Mouse (Mus musculus): ENCODE measurements around the gene Cklf. TPM values are rescaled to one million over a fixed set of nuclear protein-coding genes. Genes with fewer than 3 reads are reported as not detected.

Gene Cklf
- polyA plus RNA-seq, 1 experiment from 2014 or later = 35.1 TPM

- no peak overlapping the region for H3K4me2 ChIP-seq (replicated peaks)
Observed at GRCm38 (mm10) chr8:104232039-104232438, 18.6 kb upstream of the Cklf start.

GRCm38 (mm10) chr8:104232919-104233318 is 17.7 kb upstream of the Cklf start:
- WGBS = 96% methylated on average over 5 of the region's 5 CpGs
- ATAC-seq (ENCODE audit: low FRiP score) = no peak
- H3K36me3 ChIP-seq (replicated peaks; ENCODE audit: control insufficient read depth, insufficient read depth) = peaks cover 100% of the 10 kb centered on the region

More at GRCm38 (mm10) chr8:104232039-104232438, 18.6 kb upstream of the Cklf start:
- Histone ChIP-seq H3K9ac (no peak overlapping the region), H3K27ac (no peak overlapping the region), H3K36me3 (replicated peaks; ENCODE audit: control insufficient read depth, insufficient read depth) (peaks cover 100% of the 10 kb centered on the region), H3K27me3 (ENCODE audit: control insufficient read depth, insufficient read depth, low read length) (no peaks in the 10 kb centered on the region), H3K4me3 (replicated peaks; ENCODE audit: low read length) (no peak overlapping the region), H3K9me3 (ENCODE audit: control insufficient read depth, low read length) (no peaks in the 10 kb centered on the region), H3K4me1 (replicated peaks; ENCODE audit: control insufficient read depth, insufficient read depth, low read length) (no peaks in the 10 kb centered on the region)
- DNase-seq (ENCODE audit: low spot score) = no peak
- ATAC-seq (ENCODE audit: low FRiP score) = no peak
- 95% methylated on average over 4 of the region's 4 CpGs for WGBS

GRCm38 (mm10) chr8:104234573-104234972 is 16.1 kb upstream of the Cklf start:
- H3K27ac ChIP-seq = no peak overlapping the region
- DNase-seq (ENCODE audit: low spot score) = peak; percentile 40
- no peaks in the 10 kb centered on the region for H3K9me3 ChIP-seq (ENCODE audit: control insufficient read depth, low read length)
- WGBS = 44% methylated on average over 6 of the region's 6 CpGs
- no peak for ATAC-seq (ENCODE audit: low FRiP score)
- no peak overlapping the region for H3K9ac ChIP-seq
- H3K4me2 ChIP-seq (replicated peaks) = no peak overlapping the region
- H3K4me3 ChIP-seq (replicated peaks; ENCODE audit: low read length) = no peak overlapping the region
- H3K36me3 ChIP-seq (replicated peaks; ENCODE audit: control insufficient read depth, insufficient read depth) = peaks cover 100% of the 10 kb centered on the region
- no peaks in the 10 kb centered on the region for H3K27me3 ChIP-seq (ENCODE audit: control insufficient read depth, insufficient read depth, low read length)
- H3K4me1 ChIP-seq (replicated peaks; ENCODE audit: control insufficient read depth, insufficient read depth, low read length) = no peaks in the 10 kb centered on the region

More at GRCm38 (mm10) chr8:104232919-104233318, 17.7 kb upstream of the Cklf start:
- Histone ChIP-seq H3K4me2 (replicated peaks) (no peak overlapping the region), H3K27ac (no peak overlapping the region), H3K9ac (no peak overlapping the region), H3K27me3 (ENCODE audit: control insufficient read depth, insufficient read depth, low read length) (no peaks in the 10 kb centered on the region), H3K9me3 (ENCODE audit: control insufficient read depth, low read length) (no peaks in the 10 kb centered on the region), H3K4me3 (replicated peaks; ENCODE audit: low read length) (no peak overlapping the region), H3K4me1 (replicated peaks; ENCODE audit: control insufficient read depth, insufficient read depth, low read length) (no peaks in the 10 kb centered on the region)
- no peak for DNase-seq (ENCODE audit: low spot score)

GRCm38 (mm10) chr8:104239418-104239861 is 11.2 kb upstream of the Cklf start:
- H3K9me3 ChIP-seq (ENCODE audit: control insufficient read depth, low read length) = no peaks in the 10 kb centered on the region
- DNase-seq (ENCODE audit: low spot score) = no peak
- no peak overlapping the region for H3K27ac ChIP-seq
- H3K4me3 ChIP-seq (replicated peaks; ENCODE audit: low read length) = no peak overlapping the region
- WGBS = 93% methylated on average over 10 of the region's 10 CpGs
- H3K36me3 ChIP-seq (replicated peaks; ENCODE audit: control insufficient read depth, insufficient read depth) = peaks cover 99% of the 10 kb centered on the region
- H3K9ac ChIP-seq = no peak overlapping the region
- ATAC-seq (ENCODE audit: low FRiP score) = no peak
- no peaks in the 10 kb centered on the region for H3K27me3 ChIP-seq (ENCODE audit: control insufficient read depth, insufficient read depth, low read length)
- H3K4me2 ChIP-seq (replicated peaks) = no peak overlapping the region
- no peaks in the 10 kb centered on the region for H3K4me1 ChIP-seq (replicated peaks; ENCODE audit: control insufficient read depth, insufficient read depth, low read length)

GRCm38 (mm10) chr8:104242038-104242644 is 8.5 kb upstream of the Cklf start:
- DNase-seq (ENCODE audit: low spot score) (no peak), ATAC-seq (ENCODE audit: low FRiP score) (no peak)
- Histone ChIP-seq H3K4me3 (replicated peaks; ENCODE audit: low read length) (no peak overlapping the region), H3K27me3 (ENCODE audit: control insufficient read depth, insufficient read depth, low read length) (no peaks in the 10 kb centered on the region), H3K4me1 (replicated peaks; ENCODE audit: control insufficient read depth, insufficient read depth, low read length) (peaks cover 5% of the 10 kb centered on the region), H3K4me2 (replicated peaks) (no peak overlapping the region), H3K27ac (no peak overlapping the region), H3K9ac (no peak overlapping the region), H3K9me3 (ENCODE audit: control insufficient read depth, low read length) (no peaks in the 10 kb centered on the region), H3K36me3 (replicated peaks; ENCODE audit: control insufficient read depth, insufficient read depth) (peaks cover 84% of the 10 kb centered on the region)
- 82% methylated on average over 12 of the region's 12 CpGs for WGBS

DNA sequence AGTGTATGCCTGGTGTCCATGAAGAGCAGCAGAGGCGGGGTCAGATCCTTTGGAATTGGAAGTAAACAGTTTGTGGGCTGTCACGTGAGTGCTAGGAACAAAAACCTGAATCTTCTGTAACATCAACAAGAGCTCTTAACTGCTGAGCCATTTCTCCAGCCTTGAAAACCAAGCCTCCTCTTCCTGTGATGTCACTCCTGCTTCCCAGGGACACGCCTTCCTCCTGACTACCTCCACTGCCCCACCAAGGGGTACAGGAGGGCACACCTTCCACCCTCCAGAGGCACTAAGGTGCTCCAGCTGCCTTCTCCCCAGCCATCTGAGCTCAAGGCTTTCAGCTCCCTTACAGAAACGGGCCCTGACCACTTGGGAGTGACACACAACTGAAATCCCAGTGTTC is 4.0 kb upstream of the Cklf start:
- no peak overlapping the region for H3K4me3 ChIP-seq (replicated peaks; ENCODE audit: low read length)
- peaks cover 39% of the 10 kb centered on the region for H3K36me3 ChIP-seq (replicated peaks; ENCODE audit: control insufficient read depth, insufficient read depth)
- no peak overlapping the region for H3K9ac ChIP-seq
- no peak overlapping the region for H3K27ac ChIP-seq
- DNase-seq (ENCODE audit: low spot score) (no peak), ATAC-seq (ENCODE audit: low FRiP score) (no peak)
- no peak overlapping the region for H3K4me2 ChIP-seq (replicated peaks)
- peaks cover 20% of the 10 kb centered on the region for H3K4me1 ChIP-seq (replicated peaks; ENCODE audit: control insufficient read depth, insufficient read depth, low read length)
- no peaks in the 10 kb centered on the region for H3K9me3 ChIP-seq (ENCODE audit: control insufficient read depth, low read length)
- no peaks in the 10 kb centered on the region for H3K27me3 ChIP-seq (ENCODE audit: control insufficient read depth, insufficient read depth, low read length)
- 86% methylated on average over 4 of the region's 4 CpGs for WGBS

- ATAC-seq (ENCODE audit: low FRiP score) = no peak
- 73% methylated on average over 22 of the region's 22 CpGs for WGBS
- no peak overlapping the region for H3K27ac ChIP-seq
- no peaks in the 10 kb centered on the region for H3K27me3 ChIP-seq (ENCODE audit: control insufficient read depth, insufficient read depth, low read length)
- no peaks in the 10 kb centered on the region for H3K9me3 ChIP-seq (ENCODE audit: control insufficient read depth, low read length)
- peaks cover 33% of the 10 kb centered on the region for H3K36me3 ChIP-seq (replicated peaks; ENCODE audit: control insufficient read depth, insufficient read depth)
- H3K9ac ChIP-seq = peak overlapping the region; percentile 84
- peaks cover 21% of the 10 kb centered on the region for H3K4me1 ChIP-seq (replicated peaks; ENCODE audit: control insufficient read depth, insufficient read depth, low read length)
- peak overlapping the region; percentile 94 for H3K4me2 ChIP-seq (replicated peaks)
- DNase-seq (ENCODE audit: low spot score) = no peak
- H3K4me3 ChIP-seq (replicated peaks; ENCODE audit: low read length) = peak overlapping the region; percentile 75
Observed at GRCm38 (mm10) chr8:104247054-104247907, 3.4 kb upstream of the Cklf start.

DNA sequence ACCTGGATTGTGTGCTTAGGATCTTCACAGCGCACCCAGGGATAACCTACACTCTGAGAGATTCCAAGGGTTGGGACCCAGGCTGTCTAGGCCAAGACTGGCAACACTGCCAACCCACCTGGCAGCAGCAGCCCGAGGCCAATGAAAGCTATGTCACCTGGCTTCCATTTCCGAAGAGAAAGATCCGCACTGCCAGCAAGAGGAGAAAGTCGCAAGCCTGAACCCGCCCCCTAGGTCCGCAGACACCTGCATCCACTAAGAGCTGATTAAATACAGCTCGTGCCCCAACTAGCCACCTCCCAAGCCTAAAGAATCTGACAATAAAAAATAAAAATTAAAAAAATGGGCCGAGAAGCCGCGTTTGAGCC is 2.8 kb upstream of the Cklf start:
- Histone ChIP-seq H3K36me3 (replicated peaks; ENCODE audit: control insufficient read depth, insufficient read depth) (peaks cover 26% of the 10 kb centered on the region), H3K27me3 (ENCODE audit: control insufficient read depth, insufficient read depth, low read length) (no peaks in the 10 kb centered on the region), H3K9me3 (ENCODE audit: control insufficient read depth, low read length) (no peaks in the 10 kb centered on the region), H3K4me1 (replicated peaks; ENCODE audit: control insufficient read depth, insufficient read depth, low read length) (peaks cover 21% of the 10 kb centered on the region), H3K9ac (peak overlapping the region; percentile 84), H3K4me2 (replicated peaks) (peak overlapping the region; percentile 94), H3K4me3 (replicated peaks; ENCODE audit: low read length) (peak overlapping the region; percentile 75), H3K27ac (no peak overlapping the region)
- DNase-seq (ENCODE audit: low spot score) (no peak), ATAC-seq (ENCODE audit: low FRiP score) (no peak)
- WGBS = 4% methylated on average over 11 of the region's 11 CpGs

DNA sequence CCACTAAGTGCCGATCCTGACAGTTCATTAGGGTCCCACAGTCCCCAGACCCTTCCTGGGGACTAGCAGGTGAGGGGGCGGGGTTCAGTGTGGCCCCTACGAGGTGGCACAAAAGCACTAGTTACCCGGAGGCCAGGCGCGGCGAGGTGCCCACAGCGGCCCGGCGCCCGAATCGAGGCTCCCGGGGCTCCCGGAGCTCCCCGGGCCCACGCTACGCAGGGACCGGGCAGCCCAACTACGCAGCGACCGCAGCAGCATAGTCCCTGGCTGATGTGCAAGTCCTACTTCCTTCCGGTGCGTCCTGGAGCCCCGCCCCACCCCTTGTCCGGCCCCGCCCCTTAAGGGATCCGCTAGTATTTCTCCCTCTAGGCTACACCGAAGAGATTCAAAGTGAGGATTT is 2.4 kb upstream of the Cklf start, which contains the start of gene Tk2:
Gene Tk2 (minus strand): TSS at position 283 of the 400 bp plus-strand sequence.
- Histone ChIP-seq H3K27me3 (ENCODE audit: control insufficient read depth, insufficient read depth, low read length) (no peaks in the 10 kb centered on the region), H3K4me2 (replicated peaks) (peak within 1 kb of the TSS; percentile 94), H3K4me3 (replicated peaks; ENCODE audit: low read length) (peak within 1 kb of the TSS; percentile 75), H3K36me3 (replicated peaks; ENCODE audit: control insufficient read depth, insufficient read depth) (peaks cover 23% of the 10 kb centered on the region), H3K9ac (peak within 1 kb of the TSS; percentile 84), H3K9me3 (ENCODE audit: control insufficient read depth, low read length) (no peaks in the 10 kb centered on the region), H3K4me1 (replicated peaks; ENCODE audit: control insufficient read depth, insufficient read depth, low read length) (peaks cover 21% of the 10 kb centered on the region), H3K27ac (no peak within 1 kb of the TSS)
- DNase-seq (ENCODE audit: low spot score) = peak; percentile 76
- WGBS = 1% methylated on average over 28 of the region's 28 CpGs
- ATAC-seq (ENCODE audit: low FRiP score) = peak; percentile 93
